Mouse (Mus musculus): Measurements from ENCODE around the gene Ccnk. TPM values are rescaled to one million over a fixed set of nuclear protein-coding genes. Genes with fewer than 3 reads are reported as not detected.

Gene Ccnk
- total RNA-seq (2021): 10 to 100 TPM; 29.6 to 30.8 TPM
- long read RNA-seq, experiment 1, partial matches to known transcripts: 0 of 2 reads
- long read RNA-seq, experiment 1, other reads (novel, unspliced or antisense): 1 of 2 reads
- long read RNA-seq, experiment 2, partial matches to known transcripts: 0 of 7 reads
- long read RNA-seq, experiment 2, other reads (novel, unspliced or antisense): 5 of 7 reads

DNA sequence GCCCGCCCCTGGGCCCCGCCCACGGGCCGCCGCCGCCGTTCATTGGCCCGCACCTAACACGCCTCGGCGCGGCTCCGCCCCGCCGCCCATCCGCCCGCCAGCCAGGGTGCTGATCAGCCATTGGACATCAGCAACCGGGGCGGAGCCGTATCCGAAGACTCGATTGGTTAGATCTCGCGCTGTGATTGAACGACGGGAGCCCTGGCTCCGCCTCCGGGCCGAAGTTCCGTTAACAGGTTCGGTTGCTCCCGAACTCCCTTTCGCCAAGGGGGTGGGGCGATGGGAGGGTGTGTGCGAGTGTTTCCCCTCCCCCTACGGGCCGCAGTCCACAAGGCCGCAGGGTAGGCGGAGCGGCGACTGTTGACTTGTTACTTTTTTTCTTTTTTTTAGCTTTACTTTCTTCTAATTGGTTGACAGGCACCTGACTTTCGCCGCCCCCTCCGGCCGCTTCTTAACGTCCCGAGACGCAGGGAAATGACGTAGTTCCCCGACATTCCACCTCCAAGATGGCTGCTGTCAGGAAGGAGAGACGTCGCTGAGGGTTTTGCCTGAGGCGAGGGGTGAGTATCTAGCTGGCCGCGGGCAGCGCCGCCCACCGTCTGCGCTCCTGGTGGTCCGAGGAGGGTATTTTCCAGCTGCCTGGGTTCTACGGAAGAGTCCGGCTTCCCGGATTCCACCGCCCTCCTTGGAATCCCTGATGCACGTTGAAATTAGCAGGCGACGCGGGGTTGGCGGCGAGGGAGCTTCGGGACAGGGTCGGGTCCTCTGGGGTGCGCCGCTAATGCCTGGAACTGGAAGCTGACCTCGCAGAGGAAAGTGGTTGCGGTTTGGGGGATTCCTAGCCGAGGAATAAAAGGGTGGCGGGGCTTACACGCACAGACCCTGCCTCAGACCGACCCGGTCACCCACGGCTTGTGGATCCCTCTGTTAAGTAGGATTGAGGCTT lies at the start of gene Ccnk:
Gene Ccnk (plus strand): TSS at position 259 of the 946 bp plus-strand sequence.
- peak; percentile 96 to 99 for DNase-seq (ENCODE audit: low spot score in 2 of 2)
- peak within 1 kb of the TSS; percentile 93 for H3K4me3 ChIP-seq
- H3K27ac ChIP-seq: peak within 1 kb of the TSS; percentile 94
- peak; percentile 52 for TF ChIP-seq CTCF (conservative IDR thresholded peaks at IDR 0.05)

DNA sequence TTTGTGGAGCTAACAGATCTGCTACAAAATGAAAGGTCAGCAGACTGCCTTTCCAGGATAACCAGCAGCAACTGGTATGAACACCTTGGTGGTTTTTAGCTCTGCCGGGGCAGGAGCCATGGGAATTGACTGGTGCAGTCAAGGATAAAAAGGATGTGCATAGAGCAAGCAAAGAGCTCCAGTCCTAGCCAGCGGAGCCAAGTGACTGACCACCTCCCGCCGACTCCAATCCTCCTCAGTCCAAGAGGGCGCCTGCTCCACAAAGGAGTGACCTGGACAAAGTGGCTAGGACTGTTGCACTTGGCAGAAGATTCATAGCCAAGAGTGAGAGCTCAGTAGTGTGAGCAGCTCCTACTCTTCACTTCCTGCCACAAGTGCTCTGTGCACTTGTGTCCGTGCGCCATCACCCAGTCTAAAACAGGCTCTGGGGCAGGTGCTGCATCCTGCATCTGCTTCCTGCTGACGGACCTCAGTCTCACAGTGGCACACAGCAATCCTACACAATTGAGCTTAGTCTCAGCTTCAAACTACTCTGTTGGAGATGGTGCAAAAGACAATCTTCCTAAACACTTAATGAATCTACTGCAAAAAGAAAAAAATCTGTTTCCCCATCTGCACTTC lies 46.8 kb upstream of the Ccnk start:
- no peak for TF ChIP-seq CTCF (conservative IDR thresholded peaks at IDR 0.05)
- no peak overlapping the region for H3K4me3 ChIP-seq
- no peak for DNase-seq (ENCODE audit: low spot score in 2 of 2)
- peak overlapping the region; percentile 81 for H3K27ac ChIP-seq

DNA sequence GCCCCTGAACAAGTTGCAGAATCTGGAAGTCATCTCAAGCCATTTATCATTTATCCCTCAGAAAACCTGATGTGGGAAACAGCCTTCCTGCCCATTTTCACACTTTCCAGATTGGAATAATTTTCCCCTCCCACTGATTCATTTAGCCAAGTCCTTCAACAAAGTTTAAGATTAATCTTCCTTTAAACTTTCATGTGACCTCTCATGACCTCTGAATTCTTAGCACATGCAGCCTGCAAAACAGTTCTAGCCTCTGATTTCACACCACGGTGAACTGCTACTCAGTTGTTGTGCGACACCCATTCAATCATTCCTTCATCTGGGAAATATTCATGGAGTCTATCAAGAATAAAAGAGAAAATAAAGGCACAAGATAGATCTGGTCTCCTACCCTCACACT lies 46.2 kb upstream of the Ccnk start:
- TF ChIP-seq CTCF (conservative IDR thresholded peaks at IDR 0.05): no peak
- H3K4me3 ChIP-seq: no peak overlapping the region
- DNase-seq (ENCODE audit: low spot score in 2 of 2): no peak
- peak overlapping the region; percentile 81 for H3K27ac ChIP-seq

DNA sequence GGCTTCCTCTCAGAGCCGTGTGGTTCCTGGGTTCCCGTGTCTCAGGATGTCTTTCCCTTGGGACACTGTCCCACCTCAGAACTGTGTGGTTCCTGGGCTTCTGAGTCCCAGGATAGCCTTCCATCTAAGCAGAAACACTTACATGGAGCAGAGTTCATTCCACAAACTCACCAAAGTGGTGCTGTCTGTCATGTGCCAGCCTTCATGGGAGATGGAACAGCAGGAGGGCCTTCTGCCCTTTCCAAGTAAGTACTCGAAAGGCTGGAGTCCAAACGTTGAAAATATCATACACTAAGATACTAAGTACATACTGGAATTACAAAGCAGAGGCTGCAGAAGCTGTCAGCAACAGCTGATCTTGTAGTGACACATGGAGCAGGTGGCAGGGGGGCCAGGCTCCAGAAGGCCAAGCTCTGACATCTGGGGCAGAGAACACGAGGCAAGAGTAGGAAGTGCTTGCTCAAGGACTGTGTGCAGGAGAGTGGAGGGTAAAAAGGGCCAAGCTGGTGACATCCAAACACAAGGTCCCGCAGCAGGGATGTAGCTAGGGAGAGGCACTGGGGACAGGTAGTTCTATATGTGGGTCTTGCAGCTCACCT lies 43.7 kb upstream of the Ccnk start:
- no peak for TF ChIP-seq CTCF (conservative IDR thresholded peaks at IDR 0.05)
- no peak overlapping the region for H3K4me3 ChIP-seq
- H3K27ac ChIP-seq: peak overlapping the region; percentile 51
- DNase-seq (ENCODE audit: low spot score in 2 of 2): no peak

GRCm38 (mm10) chr12:108143624-108144498 lies 35.5 kb upstream of the Ccnk start:
- H3K4me3 ChIP-seq: no peak overlapping the region
- no peak for DNase-seq (ENCODE audit: low spot score in 2 of 2)
- no peak overlapping the region for H3K27ac ChIP-seq
- TF ChIP-seq CTCF (conservative IDR thresholded peaks at IDR 0.05): no peak; the same call in 1 of the 2 replicates

DNA sequence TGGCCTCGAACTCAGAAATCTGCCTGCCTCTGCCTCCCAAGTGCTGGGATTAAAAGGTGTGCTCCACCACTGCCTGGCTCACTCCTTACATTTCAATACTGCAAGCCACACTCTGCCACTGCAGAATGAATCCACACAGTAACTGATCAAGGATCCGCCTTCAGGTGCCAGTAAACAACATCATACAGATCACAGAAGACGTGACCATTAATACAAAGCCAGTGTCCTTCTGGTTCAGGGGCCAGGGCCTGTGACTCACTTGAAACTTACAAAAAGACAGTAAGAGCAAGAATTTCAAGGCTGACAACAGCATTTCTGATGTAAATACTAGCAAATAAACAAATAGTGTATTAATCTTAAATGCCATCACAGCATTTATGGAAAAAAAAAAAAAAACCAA lies 34.2 kb upstream of the Ccnk start:
- DNase-seq (ENCODE audit: low spot score in 2 of 2): no peak
- no peak for TF ChIP-seq CTCF (conservative IDR thresholded peaks at IDR 0.05)
- Histone ChIP-seq H3K27ac (no peak overlapping the region), H3K4me3 (no peak overlapping the region)

GRCm38 (mm10) chr12:108149764-108150163 lies 29.6 kb upstream of the Ccnk start:
- DNase-seq (ENCODE audit: low spot score in 2 of 2): no peak
- no peak overlapping the region for H3K27ac ChIP-seq
- peak; percentile 82 for TF ChIP-seq CTCF (conservative IDR thresholded peaks at IDR 0.05)
- H3K4me3 ChIP-seq: no peak overlapping the region

GRCm38 (mm10) chr12:108152743-108153142 lies 26.6 kb upstream of the Ccnk start:
- TF ChIP-seq CTCF (conservative IDR thresholded peaks at IDR 0.05): peak; percentile 57
- no peak for DNase-seq (ENCODE audit: low spot score in 2 of 2)
- H3K27ac ChIP-seq: no peak overlapping the region
- no peak overlapping the region for H3K4me3 ChIP-seq

DNA sequence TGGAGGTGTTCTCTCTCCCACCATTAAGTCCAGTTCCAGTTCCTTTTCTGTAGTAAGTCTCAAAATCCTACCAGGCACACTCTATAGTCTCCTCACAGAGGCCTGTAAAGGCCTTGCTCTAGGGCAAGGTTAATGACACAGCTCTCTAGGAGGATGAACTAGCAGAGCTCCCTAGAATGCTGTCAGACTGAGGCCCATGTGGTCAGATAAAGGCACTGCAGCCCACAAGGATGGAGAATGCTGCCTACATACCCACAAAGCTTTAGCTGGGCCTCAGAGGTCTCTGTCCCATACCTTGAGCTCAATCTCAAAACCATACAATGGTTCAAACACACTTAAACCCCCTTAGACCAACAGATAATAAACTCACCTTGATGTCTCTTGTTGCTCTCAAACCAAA lies 19.5 kb upstream of the Ccnk start:
- Histone ChIP-seq H3K4me3 (no peak overlapping the region), H3K27ac (no peak overlapping the region)
- peak; percentile 50 for TF ChIP-seq CTCF (conservative IDR thresholded peaks at IDR 0.05)
- no peak for DNase-seq (ENCODE audit: low spot score in 2 of 2)

DNA sequence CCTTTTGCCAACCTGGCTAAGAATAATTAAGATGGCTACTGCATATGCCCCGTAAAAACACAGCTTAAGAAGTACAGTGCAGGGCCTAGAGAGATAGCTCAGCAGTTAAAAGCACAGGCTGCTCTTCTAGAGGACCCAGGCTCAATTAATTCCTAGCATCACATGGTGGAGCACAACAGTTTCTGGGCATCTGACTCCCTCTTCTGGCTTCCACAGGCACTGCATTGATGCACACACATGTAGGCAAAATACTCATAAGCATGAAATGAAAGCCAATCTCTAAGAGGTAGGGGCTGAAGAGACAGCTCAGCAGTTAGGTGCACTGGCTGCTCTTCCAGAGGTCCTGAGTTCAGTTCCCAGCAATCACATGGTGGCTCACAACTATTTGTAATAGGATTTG lies 17.3 kb upstream of the Ccnk start:
- Histone ChIP-seq H3K27ac (no peak overlapping the region), H3K4me3 (no peak overlapping the region)
- DNase-seq (ENCODE audit: low spot score in 2 of 2): peak in 1 of 2 experiments; percentile 37
- TF ChIP-seq CTCF (conservative IDR thresholded peaks at IDR 0.05): peak; percentile 79

DNA sequence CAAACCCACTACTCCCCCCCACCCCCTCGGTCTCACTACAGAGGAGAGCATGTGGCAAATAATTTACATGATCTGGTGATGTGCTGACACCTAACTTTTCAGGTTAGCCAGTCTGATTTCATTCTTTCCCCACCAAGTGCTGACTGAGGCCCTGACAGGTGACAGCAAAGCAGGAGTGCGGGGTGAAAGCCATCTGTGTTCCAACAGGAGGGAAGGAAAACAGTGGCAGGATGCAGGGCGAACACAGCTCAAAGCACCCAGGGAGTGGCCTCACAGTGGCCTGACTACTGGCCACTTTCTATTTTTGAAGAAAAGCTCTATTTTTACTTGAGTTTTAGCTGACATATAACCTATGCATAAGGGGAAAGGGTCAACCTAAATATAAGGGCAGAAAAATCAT lies 15.7 kb upstream of the Ccnk start:
- Histone ChIP-seq H3K27ac (no peak overlapping the region), H3K4me3 (no peak overlapping the region)
- DNase-seq (ENCODE audit: low spot score in 2 of 2): no peak
- TF ChIP-seq CTCF (conservative IDR thresholded peaks at IDR 0.05): no peak

- no peak for TF ChIP-seq CTCF (conservative IDR thresholded peaks at IDR 0.05)
- Histone ChIP-seq H3K4me3 (no peak overlapping the region), H3K27ac (no peak overlapping the region)
Measured at GRCm38 (mm10) chr12:108168909-108169308, 10.5 kb upstream of the Ccnk start.

More at GRCm38 (mm10) chr12:108168909-108169308, 10.5 kb upstream of the Ccnk start:
- no peak for DNase-seq (ENCODE audit: low spot score in 2 of 2)
